Mouse (Mus musculus): ENCODE data around the gene Rorc. TPM values are rescaled to one million over a fixed set of nuclear protein-coding genes. Genes with fewer than 3 reads are reported as not detected.

The Rorc gene
- polyA plus RNA-seq, 1 experiment from 2014 or later = 8.1 TPM

Other genes starting within 250 kb of the Rorc start
- not detected in 2 replicates for gene Gm10696, start 194.6 kb upstream of the Rorc start, polyA plus RNA-seq (2014; fragmentation: Nextera tagmentation; extraction: Ambion mirVana)
- gene Gm5286, start 176.1 kb upstream of the Rorc start, polyA plus RNA-seq (2014; fragmentation: Nextera tagmentation; extraction: Ambion mirVana) = not detected in 2 replicates
- not detected in 2 replicates for gene Gm4778, start 108.8 kb upstream of the Rorc start, polyA plus RNA-seq (2014; fragmentation: Nextera tagmentation; extraction: Ambion mirVana)
- gene Them4, start 62.7 kb upstream of the Rorc start, polyA plus RNA-seq (2014; fragmentation: Nextera tagmentation; extraction: Ambion mirVana) = 11.1 and 15.7 TPM in 2 replicates
- gene Them5, start 30.7 kb upstream of the Rorc start, polyA plus RNA-seq (2014; fragmentation: Nextera tagmentation; extraction: Ambion mirVana) = not detected in 2 replicates
- gene C2cd4d, start 10.4 kb upstream of the Rorc start, polyA plus RNA-seq (2014; fragmentation: Nextera tagmentation; extraction: Ambion mirVana) = 0.53 and 0.89 TPM in 2 replicates
- gene Lingo4, start 25.7 kb downstream of the Rorc start, polyA plus RNA-seq (2014; fragmentation: Nextera tagmentation; extraction: Ambion mirVana) = 0.05 and 0.26 TPM in 2 replicates
- gene Tdrkh, start 40.5 kb downstream of the Rorc start, polyA plus RNA-seq (2014; fragmentation: Nextera tagmentation; extraction: Ambion mirVana) = 8.8 and 9.0 TPM in 2 replicates
- gene Mrpl9, start 70.5 kb downstream of the Rorc start, polyA plus RNA-seq (2014; fragmentation: Nextera tagmentation; extraction: Ambion mirVana) = 64.5 and 64.8 TPM in 2 replicates
- gene Oaz3, start 71.1 kb downstream of the Rorc start, polyA plus RNA-seq (2014; fragmentation: Nextera tagmentation; extraction: Ambion mirVana) = 0.27 and 0.53 TPM in 2 replicates
- 0.55 and 1.8 TPM in 2 replicates for gene Celf3, start 105.5 kb downstream of the Rorc start, polyA plus RNA-seq (2014; fragmentation: Nextera tagmentation; extraction: Ambion mirVana)
- 5.5 and 5.8 TPM in 2 replicates for gene Riiad1, start 107.5 kb downstream of the Rorc start, polyA plus RNA-seq (2014; fragmentation: Nextera tagmentation; extraction: Ambion mirVana)
- 26.1 and 26.4 TPM in 2 replicates for gene Snx27, start 209.9 kb downstream of the Rorc start, polyA plus RNA-seq (2014; fragmentation: Nextera tagmentation; extraction: Ambion mirVana)